Mouse (Mus musculus): ENCODE data around the gene Gm45716.

Gene Gm45716

DNA sequence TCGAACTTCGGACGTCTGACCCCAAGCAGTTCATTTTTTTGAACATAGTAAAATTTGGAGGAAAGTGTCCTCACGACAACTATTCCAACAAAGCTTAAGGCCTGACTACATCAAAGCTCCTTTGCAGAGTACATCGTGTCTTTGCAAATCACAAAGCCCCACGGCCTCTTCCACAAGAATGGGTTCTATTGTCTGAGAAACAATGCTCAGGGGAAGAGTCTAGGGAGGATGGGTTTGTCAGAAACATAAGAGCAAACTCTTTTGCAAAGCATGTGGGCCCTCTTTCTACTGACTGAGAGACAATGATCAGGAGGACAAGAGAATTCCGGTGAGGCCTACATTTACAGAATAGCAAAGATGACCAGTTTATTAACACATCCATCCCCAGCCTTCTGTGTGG lies 26.8 kb downstream of the Gm45716 start:
- no peak for DNase-seq (ENCODE audit: low spot score in 2 of 2)

DNA sequence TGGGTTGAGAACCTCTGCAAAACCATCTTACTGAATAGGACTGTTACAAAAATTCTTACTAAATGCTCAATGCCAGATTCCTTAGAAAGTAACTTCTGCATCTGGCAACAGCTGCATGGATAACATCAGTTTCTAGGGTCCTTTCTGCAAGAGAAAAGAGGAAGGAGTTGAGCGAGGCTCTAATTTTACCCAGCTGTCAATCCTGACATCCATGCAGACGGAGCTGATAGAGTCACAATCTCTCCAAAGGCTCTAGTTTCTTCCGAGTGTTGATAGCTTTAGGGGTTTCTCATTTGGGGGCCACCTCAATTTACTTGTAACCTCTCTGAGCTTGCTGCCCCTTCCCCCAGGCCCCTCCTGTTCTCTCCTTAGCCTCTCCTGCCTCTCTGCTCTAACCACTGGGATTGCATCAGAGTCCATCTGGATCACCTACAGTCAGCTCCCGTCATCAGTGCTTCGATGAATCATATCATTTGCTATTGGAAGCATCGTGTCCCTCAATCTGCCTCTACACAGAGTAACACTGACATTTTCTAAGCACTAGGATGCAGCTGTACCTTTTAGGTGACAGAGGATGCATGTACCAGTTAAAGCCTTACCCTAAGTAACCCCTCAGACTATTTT lies 32.7 kb downstream of the Gm45716 start:
- no peak for DNase-seq (ENCODE audit: low spot score in 2 of 2)

DNA sequence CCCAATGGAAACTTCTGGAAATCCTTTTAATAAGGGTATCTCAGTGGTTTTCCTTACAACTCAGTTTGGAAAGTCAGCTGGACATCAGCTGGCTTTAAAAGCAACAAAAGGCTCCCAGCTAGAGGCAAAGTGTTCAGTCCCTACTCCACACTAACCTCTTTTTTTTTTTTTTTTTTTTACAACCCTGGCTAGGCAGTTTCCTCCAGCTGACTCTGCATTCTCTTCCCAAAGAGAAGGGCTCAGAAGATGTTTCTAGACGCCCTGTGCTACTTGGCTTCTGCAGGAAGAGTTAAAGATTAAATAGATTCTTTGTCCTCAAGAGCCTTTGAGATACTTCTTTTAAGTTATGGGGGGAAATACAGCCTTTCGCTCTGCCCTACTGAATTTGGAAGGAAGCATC lies 33.3 kb downstream of the Gm45716 start:
- no peak for DNase-seq (ENCODE audit: low spot score in 2 of 2)

DNA sequence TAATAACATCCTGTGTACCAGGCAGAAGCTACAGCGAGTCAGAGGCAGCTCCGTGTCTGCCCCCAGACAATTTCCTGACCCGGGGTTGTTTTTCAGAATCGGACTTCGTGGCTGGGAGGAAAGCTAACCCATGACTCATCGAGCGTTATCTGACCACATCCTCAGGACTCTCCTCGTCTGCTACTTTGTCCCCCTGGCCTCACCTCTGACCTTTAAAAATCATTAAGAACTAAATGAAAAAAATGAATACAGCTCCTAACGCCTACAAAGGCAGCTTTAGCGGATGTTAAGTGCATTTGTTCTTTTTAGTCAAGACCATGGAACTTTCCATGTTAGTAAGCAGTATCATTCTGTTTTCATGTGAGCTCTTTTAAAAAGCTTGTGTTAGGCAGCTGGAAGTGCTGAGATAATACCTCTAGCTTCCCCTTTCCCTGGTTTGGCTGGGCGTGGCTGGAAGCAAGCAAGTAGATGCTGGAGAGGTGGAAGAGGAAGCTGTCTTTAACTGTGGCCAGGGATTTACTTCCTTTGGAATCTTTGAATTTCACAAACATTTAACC lies 37.5 kb downstream of the Gm45716 start:
- no peak for DNase-seq (ENCODE audit: low spot score in 2 of 2)

DNA sequence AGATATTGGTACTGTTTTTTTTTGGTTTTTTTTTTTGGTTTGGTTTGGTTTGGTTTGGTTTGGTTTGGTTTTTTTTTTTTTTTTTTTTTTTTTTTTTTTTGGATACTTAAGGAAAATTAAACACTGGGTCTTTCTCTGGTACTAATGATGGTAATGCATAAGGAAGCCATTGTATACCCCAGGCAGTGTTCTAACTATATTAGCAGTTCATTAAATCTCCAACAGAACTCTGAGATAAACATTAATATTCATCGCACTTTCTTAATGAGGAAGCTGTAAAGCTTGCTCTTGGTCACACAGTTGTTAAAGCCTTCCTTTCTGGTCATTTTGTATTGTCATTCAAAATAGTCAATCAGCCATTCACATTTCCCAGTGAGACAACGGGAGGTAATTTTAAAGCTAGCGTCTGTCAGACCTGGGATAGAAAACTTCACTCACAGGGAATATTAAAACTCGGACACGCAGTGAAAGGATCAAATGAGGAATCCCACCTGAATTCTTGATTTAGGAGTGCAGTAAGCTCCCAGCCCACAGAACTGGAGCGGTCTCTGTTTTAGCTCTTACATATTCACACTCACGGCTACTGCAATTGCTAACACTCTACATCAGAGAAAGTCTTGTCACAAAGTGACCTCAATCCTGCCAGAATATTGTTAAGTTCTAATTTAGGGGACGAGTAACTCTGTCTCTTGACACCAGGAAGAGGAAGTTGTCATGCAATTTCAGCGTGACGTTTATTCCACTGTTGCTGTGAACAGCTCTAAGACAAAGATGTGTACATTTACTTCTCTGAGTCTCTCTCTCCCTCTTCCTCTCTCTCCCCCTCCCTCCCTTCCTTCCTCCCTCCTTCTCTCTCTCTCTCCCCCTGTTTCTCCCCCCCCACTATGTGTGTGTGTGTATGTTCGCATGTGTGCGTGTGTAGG lies 39.8 kb downstream of the Gm45716 start:
- DNase-seq (ENCODE audit: low spot score in 2 of 2), result no peak

DNA sequence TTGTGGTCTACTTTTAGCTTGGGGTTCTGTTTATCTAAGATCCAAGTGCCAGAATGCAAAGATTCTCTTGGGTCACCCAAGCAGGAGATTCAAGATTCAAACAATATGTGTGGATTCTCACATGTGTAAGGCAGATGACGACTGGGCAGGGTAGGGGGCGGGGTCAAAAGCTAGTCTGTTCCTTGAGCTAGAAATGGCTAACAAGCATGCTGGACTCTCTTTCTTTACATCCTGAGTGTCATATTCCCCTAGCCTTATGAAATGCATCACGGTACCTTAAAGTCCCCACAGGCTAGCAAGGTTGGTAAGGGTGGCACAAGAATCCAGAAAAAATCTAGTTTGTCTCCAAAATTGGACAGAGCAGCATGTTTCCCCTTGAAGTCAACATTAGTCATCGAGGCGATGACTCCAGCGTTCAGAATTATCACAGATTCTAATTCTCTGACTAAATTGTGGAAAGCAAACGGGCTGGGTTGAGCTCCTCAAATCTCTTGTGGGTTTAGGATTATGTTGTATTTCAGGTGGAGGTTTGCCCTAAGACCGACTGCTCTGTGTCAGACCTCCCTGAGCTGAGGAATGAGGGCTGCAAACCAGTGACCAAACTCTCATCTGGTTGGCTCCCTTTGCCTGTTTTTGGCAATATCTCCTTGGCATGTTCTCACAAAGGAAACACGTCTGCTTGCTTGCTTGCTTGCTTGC lies 40.9 kb downstream of the Gm45716 start:
- DNase-seq (ENCODE audit: low spot score in 2 of 2), result no peak

DNA sequence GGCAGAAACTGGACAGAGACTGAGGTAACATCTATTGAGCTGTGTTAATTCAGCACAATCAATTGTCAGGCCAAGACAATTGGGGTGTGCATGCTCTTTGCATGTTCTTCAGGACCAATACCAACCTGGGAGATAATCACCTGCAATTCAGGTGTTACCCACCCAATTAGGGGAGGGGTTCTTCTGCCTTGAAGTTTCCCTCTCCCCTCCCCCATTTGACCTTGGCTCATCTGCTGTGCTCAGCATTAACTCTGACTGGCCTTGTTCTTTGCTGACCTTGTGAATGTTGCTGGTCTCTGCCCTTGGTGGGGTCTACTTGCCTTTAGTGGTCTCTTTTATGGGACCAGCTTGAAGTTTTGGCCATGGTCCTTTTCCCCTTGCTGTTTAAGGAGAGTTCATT lies 42.3 kb downstream of the Gm45716 start:
- DNase-seq (ENCODE audit: low spot score in 2 of 2), result no peak

DNA sequence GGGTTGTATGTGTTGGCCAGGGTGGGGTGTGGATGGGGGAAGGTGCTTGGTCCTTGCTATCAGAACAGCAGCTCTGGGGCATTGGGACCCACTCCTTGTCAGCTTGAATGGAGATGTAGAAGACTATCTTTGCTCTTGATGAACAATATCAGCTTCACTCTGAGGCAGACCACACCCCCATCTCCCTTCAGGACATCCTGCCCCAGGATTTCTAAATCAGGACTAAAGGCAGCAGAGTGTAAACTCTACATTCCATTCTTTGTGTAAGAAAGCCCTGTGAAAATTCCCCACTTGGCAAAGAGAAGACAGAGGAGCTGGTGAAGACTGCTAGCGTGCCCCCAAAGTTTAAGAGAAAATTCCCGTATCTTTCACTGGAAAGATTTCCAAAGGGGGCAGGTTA lies 43.2 kb downstream of the Gm45716 start:
- no peak for DNase-seq (ENCODE audit: low spot score in 2 of 2)

DNA sequence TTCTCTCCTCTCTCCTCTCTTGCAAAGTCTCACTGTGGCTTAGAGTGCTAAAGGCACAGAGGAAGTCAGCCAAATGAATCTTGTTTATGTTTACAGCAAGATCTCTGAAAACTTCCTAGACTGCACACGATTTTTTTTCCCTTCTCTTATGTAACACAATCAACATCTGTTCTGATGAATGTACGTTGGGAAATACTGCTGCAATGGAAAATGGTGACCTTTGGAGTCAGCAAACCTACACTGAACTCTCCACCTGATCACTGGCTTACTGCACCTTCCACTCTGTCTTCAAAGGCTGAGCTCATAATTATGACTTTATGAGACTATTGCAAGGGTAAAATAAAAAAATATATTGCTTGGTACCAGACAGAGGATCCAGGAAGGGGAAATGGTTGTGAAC lies 44.1 kb downstream of the Gm45716 start:
- no peak for DNase-seq (ENCODE audit: low spot score in 2 of 2)

DNA sequence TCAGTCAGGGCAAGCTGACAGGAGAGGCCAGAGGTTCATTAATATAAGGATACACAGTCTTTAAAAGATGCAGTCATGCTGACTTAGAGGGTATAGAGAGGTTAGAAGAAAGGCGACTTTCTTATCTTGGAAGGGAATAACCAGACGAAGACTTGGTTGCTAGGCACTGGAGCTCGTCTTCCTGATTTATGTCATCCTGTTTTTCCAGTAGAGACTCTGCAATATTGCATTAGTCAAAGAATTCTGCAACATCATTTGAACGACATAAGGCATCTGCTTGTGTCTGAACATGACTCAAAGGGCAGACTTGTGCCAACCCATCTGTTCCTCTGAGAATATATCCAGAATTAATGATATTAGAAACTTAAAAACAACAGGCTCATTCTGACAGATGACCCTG lies 45.2 kb downstream of the Gm45716 start:
- no peak for DNase-seq (ENCODE audit: low spot score in 2 of 2)

DNA sequence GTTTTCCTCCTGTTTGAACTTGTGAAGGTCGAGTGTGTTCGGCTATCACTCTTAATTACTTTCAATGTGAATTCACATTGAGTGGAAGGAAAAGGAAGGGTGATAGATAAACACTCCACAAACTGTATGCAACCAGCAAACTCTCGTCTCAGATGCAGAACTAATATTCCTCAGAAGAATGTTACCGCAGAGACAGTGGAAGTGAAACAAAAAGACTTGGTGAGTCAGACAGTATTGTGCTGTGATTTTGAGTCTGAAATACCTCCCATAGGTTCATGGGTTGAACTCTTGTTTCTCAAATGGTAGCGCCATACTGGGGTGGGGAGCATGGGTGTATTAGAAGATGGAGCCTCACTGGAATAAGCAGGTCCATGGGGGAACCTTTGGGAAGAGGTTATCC lies 47.7 kb downstream of the Gm45716 start:
- DNase-seq (ENCODE audit: low spot score in 2 of 2), result no peak

DNA sequence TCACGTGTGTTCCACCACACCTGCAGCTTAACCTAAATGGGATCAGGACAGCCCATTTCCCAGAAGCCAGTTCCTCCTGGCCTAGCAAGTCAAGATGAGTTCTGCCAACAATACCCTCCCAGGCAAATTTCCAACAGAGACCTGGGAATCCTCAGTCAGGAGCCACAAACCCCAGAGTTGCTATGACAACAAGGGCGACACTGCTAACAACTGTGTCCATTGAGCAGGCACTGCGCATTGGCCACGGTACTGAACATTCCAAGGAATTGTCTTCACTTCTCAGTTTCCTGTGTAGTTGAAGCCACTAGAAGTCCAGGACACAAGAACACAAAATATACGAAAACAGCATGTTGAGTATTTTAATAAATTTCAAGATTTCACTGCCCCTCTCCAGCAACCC lies 50.1 kb downstream of the Gm45716 start:
- no peak for DNase-seq (ENCODE audit: low spot score in 2 of 2)

DNA sequence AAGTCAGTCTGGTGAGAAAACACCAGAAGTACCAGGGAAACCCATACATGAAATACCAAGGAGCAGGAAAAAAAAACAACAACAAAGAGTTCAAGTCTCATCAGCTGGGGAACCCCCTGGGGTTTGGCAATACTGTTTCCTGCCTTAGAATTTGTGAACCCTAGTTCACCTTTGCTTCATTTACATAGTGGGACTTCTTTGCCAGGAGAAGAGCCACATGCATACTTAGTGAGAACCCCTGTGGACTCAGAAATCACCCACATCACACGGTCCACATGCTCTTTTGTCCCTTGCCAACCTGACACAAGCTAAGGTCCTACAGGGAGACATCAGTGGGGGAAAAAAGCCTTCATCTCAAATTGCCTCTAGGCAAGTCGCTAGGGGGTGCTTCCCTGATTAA lies 51.2 kb downstream of the Gm45716 start:
- no peak for DNase-seq (ENCODE audit: low spot score in 2 of 2)

DNA sequence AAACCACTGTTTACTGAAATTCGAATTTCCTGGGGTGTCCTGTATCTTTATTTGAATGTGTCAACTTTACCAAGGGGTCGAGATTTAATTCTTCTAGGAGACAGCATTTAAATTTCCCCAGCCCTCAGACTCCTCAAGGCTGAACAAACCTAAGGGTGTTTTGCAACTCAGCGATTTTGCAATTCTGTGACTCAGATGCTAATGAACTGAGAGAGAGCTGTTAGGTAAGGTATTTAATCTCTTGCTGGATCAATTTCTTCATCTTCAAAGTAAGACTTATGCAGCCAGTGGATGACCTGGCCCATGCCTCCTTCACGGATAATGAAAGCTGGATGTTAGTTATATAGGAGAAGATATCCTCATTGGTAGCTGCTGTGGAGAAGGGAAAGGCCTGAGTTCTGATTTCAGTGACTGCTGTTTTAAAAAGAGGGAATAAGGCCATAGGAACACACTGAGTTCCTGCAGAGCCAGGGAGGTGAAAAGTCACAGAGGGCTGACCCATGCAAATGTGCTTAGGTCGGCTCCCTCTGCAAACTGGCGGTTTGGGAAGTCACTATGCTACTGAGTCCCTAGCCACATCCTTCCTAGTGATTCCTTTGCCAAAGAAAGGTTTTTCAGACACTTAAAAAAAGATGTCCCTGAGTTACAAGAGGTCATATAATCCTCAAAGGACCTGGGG lies 53.3 kb downstream of the Gm45716 start:
- no peak for DNase-seq (ENCODE audit: low spot score in 2 of 2)

DNA sequence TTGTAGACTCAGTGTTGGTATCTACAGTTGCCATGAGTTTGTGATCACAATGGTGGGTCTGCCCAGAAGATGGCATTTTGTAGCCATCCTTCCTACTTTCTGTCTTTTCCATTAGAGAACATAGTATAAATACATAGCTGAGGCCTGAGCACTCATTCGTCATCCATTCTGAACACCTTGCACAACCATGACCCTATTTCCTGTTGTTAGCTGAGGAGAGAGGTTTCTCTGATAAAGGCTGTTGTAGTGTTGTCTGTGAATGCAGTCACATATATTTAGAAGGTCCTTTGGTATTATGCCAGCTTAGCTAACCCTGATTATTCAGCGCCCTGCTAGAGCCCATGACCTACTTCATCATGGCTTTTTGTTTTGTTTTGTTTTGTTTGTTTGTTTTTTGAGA lies 54.4 kb downstream of the Gm45716 start:
- DNase-seq (ENCODE audit: low spot score in 2 of 2), result no peak

DNA sequence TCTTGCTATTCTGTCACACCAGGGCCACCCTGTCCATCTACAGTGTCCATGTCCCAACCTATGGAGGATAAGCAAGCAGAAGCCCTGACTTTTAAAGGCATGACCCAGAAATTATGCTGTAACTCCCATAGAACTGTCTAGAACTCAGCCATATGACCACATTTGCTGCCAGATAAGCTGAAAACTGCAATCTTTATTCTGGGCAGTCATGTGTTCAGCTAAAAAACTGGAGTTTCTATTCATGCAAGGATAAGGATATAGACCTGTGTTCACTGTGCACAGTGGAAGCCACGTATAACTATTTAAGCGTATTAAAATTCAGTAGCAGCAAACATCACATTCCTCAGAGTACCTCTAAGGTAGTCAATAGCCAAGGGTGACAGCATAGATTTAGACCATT lies 55.8 kb downstream of the Gm45716 start:
- DNase-seq (ENCODE audit: low spot score in 2 of 2), result no peak

DNA sequence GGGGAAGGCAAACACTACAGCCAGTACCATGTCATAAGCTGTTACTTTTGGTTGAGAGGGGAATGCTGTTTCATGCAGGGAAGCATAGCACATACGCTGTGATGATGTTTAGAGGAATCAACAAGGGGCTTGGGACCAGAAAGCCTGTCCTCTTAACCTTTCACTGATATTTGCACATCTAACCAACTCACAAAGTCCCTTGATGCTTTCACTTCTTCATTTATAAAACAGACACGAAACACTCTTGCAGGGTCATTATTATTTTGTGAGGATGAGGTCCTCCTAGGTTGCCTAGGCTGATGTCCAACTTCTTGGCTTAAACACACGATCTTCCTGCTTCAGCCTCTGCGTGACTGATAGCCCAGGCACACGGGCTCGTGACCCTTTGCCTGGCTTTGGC lies 58.1 kb downstream of the Gm45716 start:
- no peak for DNase-seq (ENCODE audit: low spot score in 2 of 2)

DNA sequence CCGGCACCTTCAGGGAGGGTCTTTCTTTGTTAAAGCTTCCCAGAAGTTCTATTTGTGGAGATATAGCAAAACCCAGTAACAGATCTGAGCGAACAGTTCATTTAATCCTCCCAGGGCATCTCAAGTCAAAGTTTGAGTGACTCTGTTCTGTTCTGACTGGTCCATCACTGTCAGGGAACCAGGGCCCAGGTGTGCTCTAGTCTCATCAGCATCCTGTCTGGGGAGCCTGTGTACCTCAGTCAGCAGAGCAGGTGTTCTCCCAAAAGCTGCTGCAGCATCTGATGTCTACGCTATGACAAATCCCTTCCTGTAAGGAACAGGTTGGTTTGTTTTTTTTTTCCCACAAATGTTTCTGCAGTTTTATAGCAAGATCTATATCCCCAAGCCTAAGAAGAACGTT lies 59.2 kb downstream of the Gm45716 start:
- DNase-seq (ENCODE audit: low spot score in 2 of 2), result no peak

DNA sequence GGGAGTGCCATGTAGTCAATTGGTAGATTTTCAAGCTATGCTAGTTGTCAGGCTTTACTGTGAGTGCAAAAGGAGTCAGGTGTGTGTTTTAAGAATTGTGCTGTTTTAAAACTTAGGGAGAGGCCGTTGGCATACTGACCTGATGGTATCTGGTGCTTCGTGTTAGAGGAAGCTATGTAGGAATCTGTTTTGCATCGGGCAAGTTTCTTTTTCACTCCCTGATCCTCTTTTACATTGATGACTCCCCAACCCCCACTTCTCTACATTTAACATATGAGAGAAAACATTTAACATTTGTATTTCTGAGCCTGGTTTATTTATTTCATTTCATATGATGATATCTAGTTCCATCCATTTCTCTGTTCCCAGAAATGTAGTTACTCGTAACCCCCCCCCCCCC lies 60.3 kb downstream of the Gm45716 start:
- no peak for DNase-seq (ENCODE audit: low spot score in 2 of 2)

DNA sequence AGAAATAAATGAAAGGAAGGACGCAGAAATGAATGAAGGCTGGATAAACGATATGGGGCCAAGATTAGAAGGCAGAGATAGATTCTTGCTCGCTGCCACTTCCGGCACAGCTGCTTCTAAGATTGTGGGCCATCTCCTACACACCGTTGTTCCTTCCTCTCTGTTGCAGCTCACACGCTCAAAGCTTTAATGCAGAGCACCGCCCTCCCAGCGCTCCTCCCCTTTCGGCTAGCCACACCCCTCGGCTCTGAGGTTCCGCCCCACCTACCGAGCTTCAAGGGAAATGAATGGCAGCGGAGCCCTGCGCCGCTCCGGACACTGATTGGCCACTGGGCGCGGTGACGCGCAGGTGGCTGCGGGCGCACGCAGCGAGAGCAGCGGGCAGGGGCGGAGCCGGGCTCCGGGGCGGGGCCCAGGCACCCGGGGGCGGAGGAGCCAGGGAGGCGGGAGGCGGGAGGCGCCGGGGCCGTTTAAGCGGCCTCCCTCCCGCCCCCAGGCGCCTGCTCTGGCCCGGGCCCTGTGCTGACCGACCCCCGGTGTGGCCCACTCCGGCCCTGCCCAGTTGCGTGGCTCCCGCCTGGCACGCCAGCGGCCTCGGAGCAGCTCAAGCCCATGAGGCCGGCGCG lies 61.7 kb downstream of the Gm45716 start, which contains the start of gene Mmd:
TSS of gene Mmd (plus strand) at position 432 of the 626 bp plus-strand sequence.
- peak; percentile 94 to 95 for DNase-seq (ENCODE audit: low spot score in 2 of 2)

DNA sequence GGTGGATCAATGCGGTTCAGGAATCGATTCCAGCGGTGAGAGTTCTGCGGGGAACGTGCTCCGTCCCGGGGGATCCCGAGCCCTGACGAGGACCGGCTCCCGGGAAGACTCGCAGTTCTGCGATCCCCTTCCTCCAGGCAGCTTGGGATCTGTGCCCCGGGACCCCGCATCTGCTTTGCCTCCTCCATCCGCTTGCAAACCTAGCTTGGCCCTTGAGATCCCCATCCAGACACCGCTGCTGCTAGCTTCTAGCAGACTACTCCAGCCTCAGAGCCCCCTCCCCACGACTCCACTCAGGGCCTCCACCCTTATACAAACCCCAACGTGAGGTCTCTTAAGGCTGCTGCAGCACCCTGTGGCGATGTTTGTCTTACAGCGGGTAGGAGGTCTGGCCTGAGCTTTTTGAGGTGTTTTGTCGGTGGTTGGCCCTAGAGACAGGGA lies 62.2 kb downstream of the Gm45716 start:
- DNase-seq (ENCODE audit: low spot score in 2 of 2), result no peak
